Mouse (Mus musculus) embryonic fibroblast, embryonic 13.5 days (primary cell): ENCODE data around the gene Mtmr12. TPM values are rescaled to one million over a fixed set of nuclear protein-coding genes. Genes with fewer than 3 reads are reported as not detected.

Experiments used
- H3K27ac ChIP-seq: 2 replicates; pipeline ENCODE4 v1.5.1; 2012; ENCODE audit warnings: low read length, control low read depth, inconsistent platforms; ENCODE audit not compliant: insufficient read depth
- H3K4me1 ChIP-seq: 2 replicates; pipeline ENCODE4 v1.6.1; 2011; ENCODE audit warnings: low read length; ENCODE audit not compliant: control insufficient read depth, insufficient read depth
- H3K4me3 ChIP-seq: 2 replicates; pipeline ENCODE4 v1.5.1; 2011; ENCODE audit warnings: mild to moderate bottlenecking, control low read depth, low read length; ENCODE audit not compliant: insufficient read depth
- CTCF ChIP-seq: IDR thresholded peaks from 2 replicates; pipeline ENCODE4 v1.5.1; 2011; ENCODE audit warnings: mild to moderate bottlenecking, control low read depth, low read length, moderate library complexity, borderline replicate concordance; ENCODE audit not compliant: insufficient read depth
- POLR2A ChIP-seq: IDR thresholded peaks from 2 replicates; pipeline ENCODE4 v1.6.1; 2011; ENCODE audit warnings: low read depth, mild to moderate bottlenecking, control low read depth, low read length, moderate library complexity
- polyA plus RNA-seq: library from polyadenylated mRNA; stranded (reverse); fragments of >200 nt; gene quantifications from 2 replicates; pipeline ENCODE4 v1.2.4, GENCODE M21; 2011; ENCODE audit warnings: low read depth; ENCODE audit not compliant: missing spikeins, insufficient read length

Mtmr12 gene
- polyA plus RNA-seq, 1 experiment, result 12.3 TPM

DNA sequence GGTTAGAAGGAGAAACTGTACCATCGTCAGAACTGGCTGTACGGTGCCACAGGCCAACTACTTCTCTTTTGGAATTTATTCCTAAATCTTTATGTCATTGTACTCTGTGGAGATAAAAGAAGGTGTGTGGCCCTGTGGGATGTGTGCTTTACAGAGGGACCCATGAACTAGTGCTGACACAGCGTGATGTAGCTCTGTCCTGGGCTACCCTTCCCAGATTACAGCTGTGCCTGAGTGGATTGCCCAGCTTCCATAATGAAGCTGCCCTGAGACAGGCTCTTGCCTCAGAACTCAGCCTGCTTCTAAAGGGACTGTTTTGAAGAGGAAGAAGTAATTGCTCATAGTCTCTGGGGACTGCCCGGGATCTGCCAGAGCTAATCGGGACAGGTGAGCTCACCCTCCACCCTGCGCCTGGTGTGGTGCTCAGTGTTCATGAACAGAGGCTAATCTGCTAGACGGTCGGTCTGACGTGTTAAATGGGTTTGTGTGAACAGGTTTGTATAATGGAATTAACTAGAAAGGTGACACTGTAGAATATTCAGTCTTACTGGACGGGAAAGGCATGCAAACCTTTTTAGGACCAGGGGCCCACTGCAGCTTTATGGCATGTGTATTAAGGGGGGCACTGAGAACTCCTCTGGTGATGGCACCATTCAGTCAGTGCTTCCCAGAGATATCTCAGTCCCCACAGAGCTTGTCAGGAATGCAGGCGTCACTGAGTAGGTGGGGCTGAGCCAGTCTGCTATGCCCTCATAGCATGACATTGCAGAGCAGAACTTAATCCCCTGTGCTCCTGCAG lies 41.7 kb downstream of the Mtmr12 start:
- H3K4me3 ChIP-seq, result no peak overlapping the region
- TF ChIP-seq CTCF, result no peak
- TF ChIP-seq POLR2A, result no peak
- H3K4me1 ChIP-seq, result no peaks in the 10 kb centered on the region; the same call in 1 of the 2 replicates
- no peak overlapping the region for H3K27ac ChIP-seq

DNA sequence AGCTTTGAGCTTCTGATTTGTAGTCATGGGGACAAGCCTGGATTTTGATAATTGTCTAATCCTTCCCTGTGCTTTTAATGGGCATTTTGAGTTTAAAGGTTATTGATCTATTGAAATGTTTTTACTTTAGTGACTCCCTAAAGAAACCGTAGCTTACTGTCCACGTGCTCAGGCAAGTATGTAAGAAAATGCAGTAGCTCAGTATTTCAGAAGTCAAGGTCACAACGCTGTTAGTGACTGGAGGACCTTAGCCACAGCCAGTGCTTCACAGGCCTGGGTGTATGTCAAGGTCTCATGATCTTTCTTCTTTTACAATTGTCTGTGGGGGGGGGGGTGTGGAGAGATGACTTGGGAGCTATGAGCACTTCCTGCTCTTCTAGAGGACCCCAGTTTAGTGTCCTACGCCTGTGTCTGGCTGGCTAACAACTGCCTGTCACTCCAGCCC lies 42.4 kb downstream of the Mtmr12 start:
- Histone ChIP-seq H3K4me3 (no peak overlapping the region), H3K27ac (no peak overlapping the region), H3K4me1 (no peaks in the 10 kb centered on the region; the same call in 1 of the 2 replicates)
- TF ChIP-seq CTCF, result no peak
- TF ChIP-seq POLR2A, result no peak

DNA sequence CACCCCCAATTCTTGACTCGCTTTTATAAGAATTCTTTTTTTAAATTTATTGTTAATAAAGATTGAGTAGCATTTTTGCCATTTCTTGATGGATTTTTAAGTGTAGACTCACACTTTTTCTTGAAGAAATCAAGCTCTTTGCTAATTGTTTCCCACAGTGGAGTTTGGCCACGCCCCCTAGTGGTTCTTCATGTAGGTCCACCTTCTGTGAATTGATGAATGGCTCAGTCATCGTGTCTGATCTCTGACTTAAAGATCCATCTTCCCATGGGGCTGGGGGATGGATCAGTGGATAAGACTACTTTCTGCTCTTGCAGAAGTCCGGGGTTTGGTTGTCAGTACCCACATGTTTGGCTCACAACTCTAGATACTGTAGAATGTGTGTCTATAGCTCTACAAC lies 43.5 kb downstream of the Mtmr12 start:
- Histone ChIP-seq H3K4me1 (no peaks in the 10 kb centered on the region; the same call in 1 of the 2 replicates), H3K27ac (no peak overlapping the region), H3K4me3 (no peak overlapping the region)
- TF ChIP-seq CTCF, result no peak
- no peak for TF ChIP-seq POLR2A

- Histone ChIP-seq H3K27ac (no peak overlapping the region), H3K4me1 (no peaks in the 10 kb centered on the region; the same call in 1 of the 2 replicates), H3K4me3 (no peak overlapping the region)
- no peak for TF ChIP-seq CTCF
Observed at GRCm38 (mm10) chr15:12250350-12250749, 45.5 kb downstream of the Mtmr12 start.

DNA sequence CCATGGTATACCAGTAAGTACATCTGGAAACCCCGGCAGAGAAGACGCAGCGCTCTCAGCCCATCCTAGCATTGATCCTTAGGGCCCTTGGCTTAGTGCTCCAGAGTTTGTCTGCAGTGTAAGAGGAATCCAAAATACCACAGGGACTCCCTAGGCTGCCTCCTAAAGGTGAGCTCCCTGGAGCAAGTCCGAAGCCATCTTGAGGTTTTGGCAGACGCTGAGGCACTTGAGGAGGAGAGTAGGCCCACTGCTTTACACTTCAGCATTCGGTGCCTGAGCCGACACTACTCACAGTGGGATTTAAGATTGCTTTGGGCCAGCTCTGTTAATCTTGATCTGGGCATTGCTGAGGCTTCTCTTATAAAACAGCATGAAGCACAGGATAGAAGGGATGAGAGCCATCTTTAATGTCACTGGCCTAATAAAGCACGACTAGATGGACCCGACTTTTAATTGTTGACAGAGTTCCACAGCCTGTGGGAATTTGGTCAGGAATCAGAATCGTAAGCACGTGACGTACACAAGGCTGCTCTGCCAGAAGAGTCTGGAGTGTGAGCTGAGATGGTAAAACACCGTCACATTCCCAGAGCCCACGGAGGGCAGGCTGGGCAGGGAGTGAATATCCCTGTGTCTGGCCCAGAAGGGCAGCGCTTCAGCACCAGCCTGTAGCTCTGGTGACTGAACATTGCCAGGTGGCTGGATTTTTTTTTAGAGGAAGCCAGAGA lies 46.8 kb downstream of the Mtmr12 start:
- H3K4me1 ChIP-seq, result no peaks in the 10 kb centered on the region; the same call in 1 of the 2 replicates
- no peak overlapping the region for H3K27ac ChIP-seq
- no peak for TF ChIP-seq POLR2A
- no peak overlapping the region for H3K4me3 ChIP-seq

DNA sequence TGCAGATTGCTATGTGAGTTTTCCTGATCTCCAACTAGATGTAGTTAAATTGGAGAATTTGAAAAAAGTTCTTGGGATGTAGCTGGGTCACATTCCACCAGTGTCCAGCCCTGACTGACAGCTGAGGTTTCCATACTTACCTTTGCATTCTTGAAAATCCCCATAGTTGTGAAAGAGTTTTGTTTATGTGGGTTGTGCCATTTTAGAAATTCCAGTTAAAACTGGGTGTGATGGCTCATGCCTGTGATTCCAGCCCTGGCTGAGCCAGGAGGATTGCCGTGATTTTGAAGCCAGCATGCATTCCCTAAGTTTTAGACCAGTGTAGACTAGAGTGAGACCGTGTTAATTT lies 47.3 kb downstream of the Mtmr12 start:
- Histone ChIP-seq H3K4me1 (no peaks in the 10 kb centered on the region; the same call in 1 of the 2 replicates), H3K27ac (no peak overlapping the region), H3K4me3 (no peak overlapping the region)
- TF ChIP-seq POLR2A (no peak), CTCF (no peak)

DNA sequence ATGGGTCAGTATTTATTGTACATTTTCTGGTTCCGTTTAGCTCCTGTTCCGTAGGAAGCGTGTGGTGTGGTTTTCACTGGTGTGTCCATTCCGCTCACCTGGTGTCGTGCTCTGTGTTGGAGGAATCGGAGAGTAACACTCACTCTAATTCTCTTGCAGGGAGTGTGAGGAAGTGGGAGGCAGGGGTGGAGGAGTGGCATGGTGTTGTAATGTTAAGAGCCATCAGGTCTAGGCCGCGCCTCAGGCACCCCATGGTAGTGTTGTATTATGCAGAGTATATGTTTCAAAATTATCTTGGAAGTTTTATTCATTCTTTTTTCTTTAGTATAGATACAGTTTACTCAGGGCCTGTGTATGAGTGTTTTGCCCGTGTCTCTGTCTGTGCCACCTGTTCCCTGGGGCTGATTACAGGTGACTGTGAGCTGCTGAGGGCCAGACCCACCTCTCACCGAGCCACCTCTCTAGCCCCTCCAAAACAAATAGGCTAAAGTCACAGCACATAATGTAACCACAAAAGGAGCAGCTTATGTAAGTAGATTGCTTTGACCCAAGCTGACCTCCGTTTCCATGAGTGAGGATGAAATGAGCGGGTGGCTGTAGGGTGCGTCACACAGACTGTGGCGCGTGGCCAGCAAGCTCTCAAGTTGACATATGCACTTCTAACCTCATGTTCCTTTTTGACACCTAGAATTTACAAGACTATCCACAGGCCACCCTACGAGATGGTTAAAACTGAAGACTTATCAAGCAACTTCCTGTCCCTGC lies 53.1 kb downstream of the Mtmr12 start:
- no peak for TF ChIP-seq POLR2A
- no peak for TF ChIP-seq CTCF
- Histone ChIP-seq H3K4me3 (no peak overlapping the region), H3K27ac (no peak overlapping the region), H3K4me1 (no peaks in the 10 kb centered on the region)

- TF ChIP-seq CTCF (no peak), POLR2A (no peak)
- peaks cover 2% of the 10 kb centered on the region; the same call in 1 of the 2 replicates for H3K4me1 ChIP-seq
- H3K4me3 ChIP-seq, result no peak overlapping the region
- H3K27ac ChIP-seq, result no peak overlapping the region
Observed at GRCm38 (mm10) chr15:12263056-12263455, 58.2 kb downstream of the Mtmr12 start.

GRCm38 (mm10) chr15:12266460-12266859 lies 61.6 kb downstream of the Mtmr12 start:
- no peak overlapping the region for H3K4me3 ChIP-seq
- TF ChIP-seq CTCF, result no peak
- no peak for TF ChIP-seq POLR2A
- no peak overlapping the region for H3K27ac ChIP-seq
- H3K4me1 ChIP-seq, result peaks cover 2% of the 10 kb centered on the region; the same call in 1 of the 2 replicates
